Mouse (Mus musculus): ENCODE results near the gene Tank. TPM values are rescaled to one million over a fixed set of nuclear protein-coding genes. Genes with fewer than 3 reads are reported as not detected.
A peak's percentile ranks its signal among the peaks of the same experiment; 100 is the strongest.

Gene Tank
- polyA plus RNA-seq, 1 experiment from 2014 or later: 31.2 TPM

GRCm38 (mm10) chr2:61663573-61664241 is 85.3 kb downstream of the Tank start:
- no peaks in the 10 kb centered on the region for H3K9me3 ChIP-seq (replicated peaks)
- no peak overlapping the region for H3K4me3 ChIP-seq
- peak overlapping the region; percentile 74 for H3K27ac ChIP-seq
- no peaks in the 10 kb centered on the region for H3K27me3 ChIP-seq
- peaks cover 22% of the 10 kb centered on the region for H3K4me1 ChIP-seq
- H3K36me3 ChIP-seq (ENCODE audit: poor library complexity, severe bottlenecking): no peaks in the 10 kb centered on the region
- no peak overlapping the region for H3K9ac ChIP-seq
- 0 out of 2 replicates have a peak overlapping the region, but pooled peaks have one; percentile 4 for H3K4me2 ChIP-seq
- ATAC-seq: peak; percentile 79
- 39% methylated on average over 10 of the region's 10 CpGs for WGBS

GRCm38 (mm10) chr2:61667420-61667819 is 89.0 kb downstream of the Tank start:
- no peak overlapping the region for H3K4me2 ChIP-seq
- H3K27ac ChIP-seq: no peak overlapping the region
- no peaks in the 10 kb centered on the region for H3K9me3 ChIP-seq (replicated peaks)
- peaks cover 9% of the 10 kb centered on the region; the same call in 1 of the 2 replicates for H3K4me1 ChIP-seq
- no peaks in the 10 kb centered on the region for H3K36me3 ChIP-seq (ENCODE audit: poor library complexity, severe bottlenecking)
- H3K9ac ChIP-seq: no peak overlapping the region
- ATAC-seq: no peak
- 81% methylated on average over 7 of the region's 7 CpGs for WGBS
- H3K4me3 ChIP-seq: no peak overlapping the region
- no peaks in the 10 kb centered on the region for H3K27me3 ChIP-seq

GRCm38 (mm10) chr2:61668260-61668659 is 89.9 kb downstream of the Tank start:
- no peak overlapping the region for H3K4me3 ChIP-seq

GRCm38 (mm10) chr2:61674555-61674954 is 96.2 kb downstream of the Tank start:
- H3K9ac ChIP-seq: no peak overlapping the region
- 96% methylated on average over 3 of the region's 3 CpGs for WGBS

More at GRCm38 (mm10) chr2:61668260-61668659, 89.9 kb downstream of the Tank start:
- no peak overlapping the region for H3K4me2 ChIP-seq
- H3K27me3 ChIP-seq: no peaks in the 10 kb centered on the region
- no peak overlapping the region for H3K27ac ChIP-seq
- H3K9ac ChIP-seq: no peak overlapping the region
- WGBS: 29% methylated on average over 4 of the region's 4 CpGs
- ATAC-seq: no peak
- H3K4me1 ChIP-seq: peaks cover 4% of the 10 kb centered on the region; the same call in 1 of the 2 replicates
- H3K36me3 ChIP-seq (ENCODE audit: poor library complexity, severe bottlenecking): no peaks in the 10 kb centered on the region
- H3K9me3 ChIP-seq (replicated peaks): no peaks in the 10 kb centered on the region

GRCm38 (mm10) chr2:61681572-61681971 is 103.2 kb downstream of the Tank start:
- H3K9ac ChIP-seq: no peak overlapping the region
- H3K4me1 ChIP-seq: no peaks in the 10 kb centered on the region
- no peaks in the 10 kb centered on the region for H3K36me3 ChIP-seq (ENCODE audit: poor library complexity, severe bottlenecking)
- H3K9me3 ChIP-seq (replicated peaks): no peaks in the 10 kb centered on the region
- H3K4me3 ChIP-seq: no peak overlapping the region
- H3K27ac ChIP-seq: no peak overlapping the region
- H3K4me2 ChIP-seq: no peak overlapping the region
- WGBS: 86% methylated on average over 1 of the region's 1 CpGs
- no peak for ATAC-seq
- no peaks in the 10 kb centered on the region for H3K27me3 ChIP-seq

More at GRCm38 (mm10) chr2:61674555-61674954, 96.2 kb downstream of the Tank start:
- H3K27me3 ChIP-seq: no peaks in the 10 kb centered on the region
- H3K9me3 ChIP-seq (replicated peaks): no peaks in the 10 kb centered on the region
- ATAC-seq: no peak
- H3K4me2 ChIP-seq: no peak overlapping the region
- no peak overlapping the region for H3K4me3 ChIP-seq
- H3K36me3 ChIP-seq (ENCODE audit: poor library complexity, severe bottlenecking): no peaks in the 10 kb centered on the region
- H3K4me1 ChIP-seq: no peaks in the 10 kb centered on the region
- no peak overlapping the region for H3K27ac ChIP-seq

- Histone ChIP-seq H3K27me3 (no peaks in the 10 kb centered on the region), H3K4me1 (no peaks in the 10 kb centered on the region), H3K36me3 (ENCODE audit: poor library complexity, severe bottlenecking) (no peaks in the 10 kb centered on the region), H3K9ac (no peak overlapping the region), H3K4me3 (no peak overlapping the region), H3K27ac (no peak overlapping the region), H3K4me2 (no peak overlapping the region), H3K9me3 (replicated peaks) (no peaks in the 10 kb centered on the region)
- 89% methylated on average over 1 of the region's 1 CpGs for WGBS
- no peak for ATAC-seq
Observed at GRCm38 (mm10) chr2:61686533-61686932, 108.1 kb downstream of the Tank start.

GRCm38 (mm10) chr2:61689086-61689485 is 110.7 kb downstream of the Tank start:
- Histone ChIP-seq H3K9ac (no peak overlapping the region), H3K4me2 (no peak overlapping the region), H3K27me3 (no peaks in the 10 kb centered on the region), H3K27ac (no peak overlapping the region), H3K36me3 (ENCODE audit: poor library complexity, severe bottlenecking) (no peaks in the 10 kb centered on the region), H3K9me3 (replicated peaks) (no peaks in the 10 kb centered on the region), H3K4me1 (no peaks in the 10 kb centered on the region), H3K4me3 (no peak overlapping the region)
- 83% methylated on average over 3 of the region's 3 CpGs for WGBS
- ATAC-seq: no peak

Other genes with a start within 250 kb of the Tank start
- gene Psmd14, start 133.1 kb downstream of the Tank start, polyA plus RNA-seq (2015; fragmentation: Nextera tagmentation; extraction: Ambion mirVana): 284 and 297 TPM in 2 replicates
- gene Tbr1, start 224.3 kb downstream of the Tank start, polyA plus RNA-seq (2015; fragmentation: Nextera tagmentation; extraction: Ambion mirVana): 36.3 and 45.1 TPM in 2 replicates

Data from forebrain, embryonic 13.5 days (tissue).